8 mouse cellular contexts compared by ENCODE assay signal in the genomic region with DNA sequence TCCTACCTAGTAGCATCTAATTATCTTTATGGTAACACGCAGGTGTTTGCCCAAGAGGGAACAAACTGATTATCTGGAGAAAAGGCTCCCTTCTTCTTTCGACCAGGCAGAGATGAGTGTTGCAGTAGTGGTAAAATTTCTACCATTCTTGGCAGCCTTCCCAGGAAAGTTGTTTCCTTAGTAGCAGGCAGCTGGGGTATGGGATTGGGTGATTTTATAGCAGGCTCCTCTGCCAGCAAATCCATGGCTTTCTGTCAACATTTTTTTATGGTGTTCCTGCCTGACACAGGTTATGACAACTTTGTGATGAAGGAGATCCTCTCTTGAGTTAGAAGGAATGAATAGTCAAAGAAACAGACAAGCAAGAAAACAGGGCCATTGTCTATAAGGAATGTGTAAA. TPM values are rescaled to one million over a fixed set of nuclear protein-coding genes. Genes with fewer than 3 reads are reported as not detected.
DNase-seq lines count a peak whose midpoint lies in the region; ATAC-seq lines count a peak whose summit lies in the region.
"Had no signal": no experiment of that assay in that cellular context is flagged by ENCODE, and none has a peak within 500 bp of the region (broad histone marks: within the 10 kb centered on the region; RNA-seq: fewer than 3 reads in every experiment).

No protein-coding gene starts in this region.

- no peak for DNase-seq in lung, postnatal 4 days
- DNase-seq in cerebellum, adult 8-10 months, result peak; percentile 25
- peak; percentile 81 for DNase-seq in kidney, postnatal 14 days
- peak; percentile 14 for DNase-seq in lung, postnatal 14 days

- peak; percentile 51 for ATAC-seq in lung, embryonic 16.5 days (ENCODE audit: low read depth)
- no peak for ATAC-seq in CD4-positive, CD25-positive, alpha-beta regulatory T cell, adult 4 months
- no peak for ATAC-seq in inflammation-experienced regulatory T-cells, adult 6 months

- no peak overlapping the region for H3K4me2 ChIP-seq in lung, embryonic 16.5 days (ENCODE audit: low read depth, low read length)
- H3K4me2 ChIP-seq: heart, embryonic 13.5 days had no signal

- H3K9ac ChIP-seq in lung, embryonic 16.5 days (ENCODE audit: low read length), result no peak overlapping the region
- H3K9ac ChIP-seq: heart, embryonic 13.5 days had no signal

- H3K4me1 ChIP-seq in lung, embryonic 16.5 days (replicated peaks; ENCODE audit: control insufficient read depth, insufficient read depth, low read length), result no peaks in the 10 kb centered on the region

- H3K4me3 ChIP-seq in lung, embryonic 16.5 days (ENCODE audit: low read length), result no peak overlapping the region
- H3K4me3 ChIP-seq: heart, embryonic 13.5 days had no signal

- no peak overlapping the region for H3K27ac ChIP-seq in lung, embryonic 16.5 days (ENCODE audit: low read length)
- H3K27ac ChIP-seq: heart, embryonic 13.5 days had no signal

- WGBS in lung, embryonic 16.5 days, result 34% methylated on average over 2 of the region's 2 CpGs

- no peaks in the 10 kb centered on the region for H3K9me3 ChIP-seq in lung, embryonic 16.5 days (ENCODE audit: control insufficient read depth, low read length)
- H3K9me3 ChIP-seq: heart, embryonic 13.5 days had no signal

- no peaks in the 10 kb centered on the region for H3K27me3 ChIP-seq in lung, embryonic 16.5 days (ENCODE audit: control insufficient read depth, insufficient read depth, low read depth, low read length)
- H3K27me3 ChIP-seq: heart, embryonic 13.5 days had no signal

- no peaks in the 10 kb centered on the region for H3K36me3 ChIP-seq in lung, embryonic 16.5 days (ENCODE audit: control insufficient read depth, insufficient read depth, low read length)
- H3K36me3 ChIP-seq: heart, embryonic 13.5 days had no signal

RNA-seq across cellular contexts. Expression of gene H60c, which starts 40.2 kb away (rescaled TPM):
- polyA plus RNA-seq in lung, embryonic 16.5 days (2015; fragmentation: Nextera tagmentation; extraction: Ambion mirVana), result 0.83 and 1.0 TPM in 2 replicates
- under 1 TPM in 1 of 2 experiments, not detected in 1; 0.35 TPM for polyA plus RNA-seq in CD4-positive, CD25-positive, alpha-beta regulatory T cell, adult 4 months (2017; shearing (Covaris generic))
- not detected for polyA plus RNA-seq in inflammation-experienced regulatory T-cells, adult 6 months (2017; shearing (Covaris generic))
- polyA plus RNA-seq: heart, embryonic 13.5 days had no signal

RNA-seq across cellular contexts. Expression of gene Ppp1r14c, which starts 58.1 kb away (rescaled TPM):
- 125 and 133 TPM in 2 replicates for polyA plus RNA-seq in lung, embryonic 16.5 days (2015; fragmentation: Nextera tagmentation; extraction: Ambion mirVana)
- polyA plus RNA-seq in CD4-positive, CD25-positive, alpha-beta regulatory T cell, adult 4 months (2017; shearing (Covaris generic)), result under 1 TPM; 0.16 to 0.30 TPM
- polyA plus RNA-seq in inflammation-experienced regulatory T-cells, adult 6 months (2017; shearing (Covaris generic)), result under 1 TPM; 0.21 to 0.70 (median 0.37) TPM

Comparison
In these comparisons a context has a peak if more than half of its experiments do, and no peak if none do; other contexts are left out.
1. DNase-seq: peak in cerebellum, adult 8-10 months (single experiment), kidney, postnatal 14 days (single experiment) and lung, postnatal 14 days (single experiment); none in lung, postnatal 4 days (0 of 2).
2. RNA of gene Ppp1r14c, which starts 58.1 kb away (polyA plus RNA-seq): 125 to 133 TPM in lung, embryonic 16.5 days; 0.21 to 0.70 TPM in inflammation-experienced regulatory T-cells, adult 6 months and 0.16 to 0.30 TPM in CD4-positive, CD25-positive, alpha-beta regulatory T cell, adult 4 months; every median in the first group is over 10 times any median in the second.